Mouse (Mus musculus) C3H10T1/2 (cell line): ENCODE measurements around the gene Rasgrf2. TPM values are rescaled to one million over a fixed set of nuclear protein-coding genes. Genes with fewer than 3 reads are reported as not detected.

Experiments used
- polyA plus RNA-seq, 2 experiments: library from polyadenylated mRNA; unstranded; fragments of >200 nt; fragmentation: generic; extraction: Trizol; gene quantifications; one replicate each; pipeline ENCODE4 v1.2.1; 2012; ENCODE audit warnings: missing spikeins in 2 of 2

The Rasgrf2 gene
- polyA plus RNA-seq = under 1 TPM in 1 of 2 experiments, not detected in 1; 0.02 TPM

DNA sequence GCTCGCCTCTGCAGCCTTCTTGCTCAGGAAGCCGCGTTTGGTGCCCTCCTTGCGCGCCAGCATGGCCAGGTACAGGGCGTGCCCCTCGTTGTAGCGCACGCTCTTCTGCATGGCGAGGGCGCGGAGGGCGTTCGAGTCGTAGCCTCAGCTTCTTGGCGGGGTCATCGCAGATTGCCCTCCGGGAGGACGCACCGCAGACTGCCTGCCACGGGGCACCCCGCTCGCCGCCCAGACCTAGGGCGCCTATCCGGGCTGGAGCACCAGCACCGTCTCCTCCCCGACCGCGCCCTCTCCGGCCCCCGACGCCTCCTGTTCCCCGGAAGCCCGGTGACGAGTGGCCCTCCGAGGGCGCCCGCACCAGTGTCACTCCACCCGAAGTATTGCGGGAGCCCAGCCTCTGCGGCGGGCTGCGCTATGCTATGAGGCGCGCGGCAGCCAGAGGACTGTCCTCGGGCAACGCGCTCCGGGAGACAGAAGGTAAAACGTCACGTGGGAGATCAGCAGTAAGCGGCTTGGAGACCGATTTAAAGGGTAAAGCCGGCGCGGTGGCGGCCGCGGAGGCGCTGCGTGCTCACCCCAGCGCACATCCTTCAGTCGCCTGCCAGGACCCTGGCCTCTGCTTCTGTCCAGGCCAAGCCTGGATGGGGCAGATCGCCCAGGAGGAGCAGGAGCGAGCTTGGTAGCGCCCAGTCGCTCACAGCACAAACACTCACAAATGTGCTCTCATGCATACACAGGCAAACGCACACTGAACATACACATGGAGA is at the start of gene Rasgrf2:
Gene Rasgrf2, minus strand, starts transcription at position 273 of the 767 bp plus-strand sequence.

DNA sequence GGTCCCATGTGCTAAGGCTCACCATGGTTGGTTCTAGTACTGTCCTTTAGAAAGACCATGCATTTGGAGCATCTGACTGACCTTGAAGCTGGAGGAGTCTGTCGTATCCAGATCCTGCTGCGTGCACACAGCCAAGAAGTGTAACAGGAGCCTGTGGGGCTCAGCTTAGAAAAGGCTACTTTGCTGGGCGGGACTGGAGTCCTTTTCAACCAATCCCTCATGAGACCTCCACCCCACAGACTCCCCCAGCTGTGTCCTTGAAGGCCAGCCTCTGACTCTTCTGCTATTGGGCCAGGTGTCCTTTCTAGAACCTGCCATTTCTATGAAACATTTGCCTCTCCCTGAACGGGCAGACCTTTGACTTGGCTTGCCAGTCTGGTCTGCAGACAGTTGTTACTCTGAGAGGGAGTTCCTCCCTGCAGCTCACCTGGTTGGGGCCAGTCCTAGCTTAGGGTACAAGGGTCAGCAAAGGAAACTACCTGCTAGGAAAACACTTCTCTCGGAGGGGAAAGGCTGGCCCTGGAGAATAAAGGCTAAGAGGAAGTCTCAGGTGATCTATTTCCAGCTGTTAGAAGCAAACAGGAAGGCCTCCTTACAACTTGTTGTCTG is 254.6 kb downstream of the Rasgrf2 start, which contains the start of gene Ckmt2:
Gene Ckmt2, minus strand, starts transcription at position 145 of the 609 bp plus-strand sequence.

Other genes starting within 250 kb of the Rasgrf2 start
- under 1 TPM; 0.06 TPM for gene Gm20379, start 174.3 kb upstream of the Rasgrf2 start, polyA plus RNA-seq
- 1 to 10 TPM; 2.2 to 3.1 TPM for gene Dhfr, start 223.1 kb upstream of the Rasgrf2 start, polyA plus RNA-seq
- gene Msh3, start 223.3 kb upstream of the Rasgrf2 start, polyA plus RNA-seq = 1 to 10 TPM in 1 of 2 experiments, under 1 TPM in 1; 0.70 to 4.9 TPM